Mouse (Mus musculus): ENCODE measurements around the gene Depdc7.

Depdc7 gene

GRCm38 (mm10) chr2:104742741-104743064, at the start of gene Depdc7:
Depdc7 (minus strand) TSS chr2:104742878.
- DNase-seq: peak; percentile 95

- no peak for DNase-seq
Observed at GRCm38 (mm10) chr2:104774763-104775162, 32.1 kb upstream of the Depdc7 start.

- DNase-seq: no peak
Observed at GRCm38 (mm10) chr2:104768697-104769096, 26.0 kb upstream of the Depdc7 start.

- no peak for DNase-seq
Observed at GRCm38 (mm10) chr2:104764018-104764417, 21.3 kb upstream of the Depdc7 start.

- no peak for DNase-seq
Observed at GRCm38 (mm10) chr2:104763134-104763703, 20.5 kb upstream of the Depdc7 start.

- peak; percentile 26 for DNase-seq
Observed at GRCm38 (mm10) chr2:104750611-104751010, 7.9 kb upstream of the Depdc7 start.

- DNase-seq: no peak
Observed at GRCm38 (mm10) chr2:104748652-104749183, 6.0 kb upstream of the Depdc7 start.

GRCm38 (mm10) chr2:104746251-104746650, 3.6 kb upstream of the Depdc7 start:
- peak; percentile 30 for DNase-seq

GRCm38 (mm10) chr2:104743971-104744370, 1.3 kb upstream of the Depdc7 start:
- no peak for DNase-seq

GRCm38 (mm10) chr2:104743160-104743559, 482 bp upstream of the Depdc7 start:
- no peak for DNase-seq

GRCm38 (mm10) chr2:104741896-104742740, 560 bp downstream of the Depdc7 start:
- DNase-seq: no peak

- DNase-seq: no peak
Observed at GRCm38 (mm10) chr2:104741015-104741758, 1.5 kb downstream of the Depdc7 start.

GRCm38 (mm10) chr2:104740248-104740949, 2.3 kb downstream of the Depdc7 start:
- no peak for DNase-seq

GRCm38 (mm10) chr2:104739691-104740090, 3.0 kb downstream of the Depdc7 start:
- no peak for DNase-seq

- DNase-seq: no peak
Observed at GRCm38 (mm10) chr2:104736241-104736640, 6.4 kb downstream of the Depdc7 start.

- no peak for DNase-seq
Observed at GRCm38 (mm10) chr2:104732562-104733256, 10.0 kb downstream of the Depdc7 start.

GRCm38 (mm10) chr2:104732033-104732444, 10.6 kb downstream of the Depdc7 start:
- no peak for DNase-seq

GRCm38 (mm10) chr2:104727369-104727768, 15.3 kb downstream of the Depdc7 start:
- no peak for DNase-seq

GRCm38 (mm10) chr2:104722021-104722420, 20.7 kb downstream of the Depdc7 start:
- no peak for DNase-seq

GRCm38 (mm10) chr2:104717827-104718226, 24.9 kb downstream of the Depdc7 start:
- no peak for DNase-seq

- no peak for DNase-seq
Observed at GRCm38 (mm10) chr2:104717231-104717735, 25.4 kb downstream of the Depdc7 start.

GRCm38 (mm10) chr2:104716279-104716678, 26.4 kb downstream of the Depdc7 start, which contains the start of gene Pin1rt1:
Pin1rt1 (minus strand) TSS chr2:104716379.
- DNase-seq: no peak
